Mouse (Mus musculus) testis, postnatal 10 days (tissue): ENCODE results near the gene Wdr64.

Experiments used
- DNase-seq: peaks from one replicate; pipeline ENCODE4 v3.0.0; 2021; ENCODE audit warnings: low spot score

The Wdr64 gene

DNA sequence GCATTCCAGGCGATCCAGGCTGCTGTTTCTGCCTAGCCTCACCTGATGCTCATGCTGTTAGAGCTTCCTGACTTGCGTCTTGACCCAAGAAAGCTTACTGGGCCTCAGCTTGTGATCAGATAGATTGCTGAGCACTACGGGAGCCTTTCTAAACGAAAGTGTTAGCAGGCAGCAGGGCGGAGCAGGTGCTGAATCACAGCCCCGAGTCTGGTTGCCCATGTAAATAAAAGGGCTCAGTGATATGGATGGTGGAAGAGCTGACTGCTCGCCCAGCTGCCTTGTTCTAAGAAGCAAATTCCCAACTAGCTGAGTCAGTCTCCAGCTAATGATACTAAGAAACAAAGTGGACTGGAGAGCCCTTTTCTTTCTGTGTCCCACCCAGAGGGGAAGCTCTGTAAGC, 27.4 kb downstream of the Wdr64 start:
- no peak for DNase-seq

DNA sequence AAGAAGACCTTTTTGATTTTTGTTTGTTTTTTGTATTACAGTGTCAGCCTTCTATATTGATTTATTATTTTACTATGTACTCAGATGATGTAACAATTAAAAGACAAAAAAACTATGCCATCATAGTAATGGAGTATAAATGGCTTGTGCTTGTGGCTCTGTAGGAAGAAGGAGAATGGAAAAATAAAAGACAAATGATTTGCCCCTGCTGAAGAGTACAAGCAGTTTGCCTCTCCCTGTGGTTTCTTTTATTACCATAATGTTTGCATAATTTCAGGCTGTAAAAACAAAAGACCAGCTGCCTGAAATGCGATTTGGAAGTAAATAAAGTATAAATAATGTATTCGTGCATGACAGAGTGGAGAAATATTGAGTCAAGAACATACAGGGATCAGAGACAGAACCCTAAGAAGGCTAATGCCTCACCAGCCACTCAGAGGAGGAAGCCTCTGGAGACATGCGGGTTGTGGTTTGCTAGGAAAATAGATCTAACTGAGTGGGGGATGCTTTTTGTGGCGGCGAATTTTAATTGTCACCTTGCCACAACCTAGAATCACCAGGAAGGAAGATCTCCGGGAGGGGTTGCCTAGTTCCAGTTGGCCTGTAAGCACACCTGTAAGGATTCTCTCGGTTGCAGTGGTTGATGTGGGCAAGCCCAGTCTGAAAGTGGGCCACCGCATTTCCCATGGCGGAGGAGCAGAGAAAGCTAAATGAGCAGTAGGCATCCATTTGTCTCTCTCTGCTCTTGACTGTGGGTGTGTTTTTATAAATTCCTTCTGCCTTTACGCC, 56.4 kb downstream of the Wdr64 start:
- no peak for DNase-seq

DNA sequence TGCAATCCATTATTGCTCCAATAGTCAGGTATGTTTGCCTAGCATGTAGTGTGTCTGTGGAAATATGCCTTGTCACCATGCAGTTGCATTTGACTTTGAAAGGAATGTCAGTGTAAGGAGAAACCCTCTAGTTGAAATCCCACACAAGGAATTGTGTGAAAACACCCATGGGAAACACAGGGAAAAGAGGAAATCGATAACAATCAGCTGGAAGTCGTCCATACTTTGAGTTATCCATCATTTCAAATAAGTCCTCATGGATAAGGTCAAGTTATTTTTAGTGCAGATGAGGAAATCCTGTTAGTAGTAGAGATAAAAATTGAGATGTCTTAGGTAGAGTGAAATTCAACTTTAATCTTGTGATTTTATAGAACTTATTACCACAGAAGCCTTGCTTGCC, 96.3 kb downstream of the Wdr64 start:
- no peak for DNase-seq

DNA sequence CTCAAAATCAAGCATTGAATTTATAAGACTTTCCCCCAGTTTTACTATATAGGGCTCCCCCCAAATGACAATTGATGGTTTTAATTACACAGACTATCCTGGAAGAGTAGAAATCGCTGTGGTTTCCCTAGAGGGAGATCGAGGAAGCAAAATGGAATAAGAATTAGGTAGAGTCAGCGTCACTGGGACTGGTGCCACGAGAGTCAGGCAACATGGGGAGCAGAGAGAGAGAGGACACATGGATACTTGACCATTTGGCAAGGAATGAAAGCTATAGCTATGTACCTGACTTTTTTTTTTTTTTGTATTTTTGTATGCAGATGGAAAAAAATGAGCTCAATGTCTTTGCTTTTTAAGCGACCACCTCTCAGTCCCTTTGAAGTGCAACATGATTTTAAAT, 110.0 kb downstream of the Wdr64 start:
- no peak for DNase-seq

DNA sequence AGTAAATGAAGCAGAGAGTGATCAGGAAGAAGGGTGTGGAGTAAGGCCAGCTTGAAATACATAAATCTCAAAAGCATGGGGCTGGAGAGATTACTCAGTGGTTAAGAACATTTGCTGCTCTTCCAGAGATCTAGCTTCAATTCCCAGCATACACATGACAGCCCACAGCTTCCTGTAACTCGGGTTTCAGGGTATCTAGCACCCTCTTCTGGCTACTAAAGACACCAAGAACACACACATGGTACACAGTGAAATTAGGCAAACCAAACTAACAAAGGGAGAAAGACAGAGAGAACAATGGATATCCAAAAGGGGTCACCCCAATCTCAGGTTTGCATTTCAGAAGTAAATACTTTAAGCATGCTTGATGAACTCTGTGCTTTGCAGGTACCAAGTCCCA, 113.2 kb downstream of the Wdr64 start:
- no peak for DNase-seq

DNA sequence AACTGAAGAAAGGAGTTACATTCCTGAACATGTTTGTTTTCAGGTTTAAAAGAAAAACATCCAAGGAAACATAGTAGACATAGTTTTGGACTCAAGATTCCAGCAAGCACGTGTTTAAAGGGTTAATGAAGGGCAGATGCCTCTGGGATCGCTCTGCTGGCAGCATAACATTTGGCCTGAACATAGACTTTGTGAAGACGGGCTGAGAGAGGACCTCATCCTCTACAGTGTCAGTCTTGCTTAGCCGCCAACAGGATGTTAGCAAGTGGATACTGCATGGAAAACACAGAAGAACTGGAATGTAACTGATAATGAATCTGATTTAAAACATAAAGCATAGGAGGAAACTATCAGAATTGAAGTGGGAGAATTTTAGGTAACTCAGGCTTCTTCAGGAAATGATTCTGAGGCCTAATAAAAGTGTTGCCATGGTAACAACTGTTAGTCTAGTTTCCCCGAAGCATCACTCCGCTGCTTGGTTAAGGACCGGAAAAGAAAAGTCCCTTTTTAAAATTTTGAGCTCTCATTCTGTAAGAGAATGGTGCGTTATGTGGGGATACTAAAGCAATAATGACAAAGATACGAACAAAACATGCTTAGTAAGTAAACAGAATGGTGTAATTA, 125.5 kb downstream of the Wdr64 start:
- no peak for DNase-seq

DNA sequence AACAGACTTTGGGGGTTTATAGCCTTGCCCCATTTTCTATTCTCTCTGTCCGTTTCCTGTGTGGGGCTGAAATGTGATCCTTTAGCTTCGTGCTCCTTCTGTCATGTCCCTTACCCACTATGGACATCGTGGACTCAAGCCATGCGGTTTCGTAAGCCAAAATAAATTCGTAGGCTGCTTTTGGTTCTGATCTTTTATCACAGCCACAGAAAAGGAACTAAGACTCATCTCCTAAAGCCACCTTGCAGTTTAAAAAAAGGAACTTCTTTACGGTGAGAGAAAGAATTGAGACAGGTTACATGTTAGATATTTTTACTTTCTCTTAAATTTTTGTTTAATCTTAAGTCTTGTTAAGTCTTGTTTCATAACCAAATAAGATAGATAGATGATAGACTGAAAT, 130.1 kb downstream of the Wdr64 start:
- DNase-seq, result no peak

DNA sequence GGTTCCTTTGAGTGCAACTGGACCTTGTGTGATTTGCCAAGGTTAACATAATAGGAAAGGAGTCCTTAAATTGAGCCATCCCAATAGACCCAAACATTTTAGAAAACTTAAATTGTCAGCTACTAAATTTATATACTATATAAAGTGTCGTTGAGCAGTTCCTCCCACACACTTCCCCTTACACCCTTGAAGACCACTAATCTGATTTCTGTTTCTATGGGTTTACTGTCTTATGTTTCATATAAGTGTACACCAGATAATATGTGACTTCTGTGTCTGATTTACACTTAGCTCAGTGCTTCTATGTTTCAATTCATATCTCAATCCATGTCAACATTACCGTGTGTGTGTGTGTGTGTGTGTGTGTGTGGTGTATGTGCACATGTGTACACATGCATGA, 130.8 kb downstream of the Wdr64 start:
- DNase-seq, result no peak

DNA sequence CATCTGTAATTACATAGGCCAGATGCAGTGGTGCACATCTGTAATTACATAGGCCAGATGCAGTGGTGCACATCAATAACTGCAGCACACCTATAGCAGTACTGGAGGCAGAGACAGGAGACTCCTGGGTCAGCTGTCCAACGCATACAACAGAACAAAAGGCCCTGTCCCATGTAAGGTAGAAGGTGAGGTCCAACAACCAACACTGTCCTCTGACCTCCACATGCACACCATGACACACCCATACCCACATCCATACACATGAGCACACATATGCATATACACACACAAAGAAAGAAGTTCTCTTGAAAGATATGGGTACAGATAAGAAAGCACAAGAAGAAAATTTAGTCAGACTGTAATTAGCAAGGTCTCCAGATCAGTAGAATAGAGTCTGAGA, 157.1 kb downstream of the Wdr64 start:
- DNase-seq, result no peak
